Mouse (Mus musculus): ENCODE data around the gene Clta.

- TF ChIP-seq CTCF (IDR thresholded peaks at IDR 0.05; ENCODE audit: insufficient read depth, low read depth, low read length), result no peak
- no peak for TF ChIP-seq POLR2A (IDR thresholded peaks at IDR 0.05; ENCODE audit: insufficient read depth, low read depth, low read length)
Measured at GRCm38 (mm10) chr4:44078358-44078933, 74.2 kb downstream of the Clta start.
